Mouse (Mus musculus): ENCODE measurements around the gene Zfp219.

DNA sequence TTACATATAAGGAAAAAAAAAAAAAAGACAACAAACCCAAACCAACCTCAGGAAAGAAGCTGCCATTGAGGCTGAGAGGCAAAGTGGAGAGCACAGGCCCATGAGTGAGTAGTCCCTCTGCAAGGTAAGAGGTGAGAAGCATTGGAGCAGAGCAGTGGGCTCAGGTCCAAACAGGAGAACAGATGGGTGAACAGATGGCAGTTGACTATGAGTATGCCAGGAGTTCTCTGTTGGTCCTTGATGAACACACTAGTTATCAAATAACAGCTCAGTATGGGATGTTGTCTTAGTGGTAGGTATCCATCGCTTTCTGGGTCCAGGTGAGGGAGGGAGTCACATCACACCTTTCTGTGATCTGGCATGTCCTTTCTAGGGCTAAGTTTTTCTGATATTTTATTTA is 40.3 kb upstream of the Zfp219 start:
- no peak for TF ChIP-seq POLR2A (IDR thresholded peaks at IDR 0.05; ENCODE audit: low read depth, low read length)
- TF ChIP-seq CTCF (IDR thresholded peaks at IDR 0.05; ENCODE audit: extremely low read depth, insufficient read depth, insufficient read length, insufficient replicate concordance), result no peak
